Mouse (Mus musculus) c-Kit-positive CD71-positive TER-119-positive erythroid progenitor cells, embryonic 14.5 days (primary cell): ENCODE data around the gene Haus8.
"Not testable (repeated sequence)": the region's sequence is repeated elsewhere in the genome, so short reads cannot be mapped to it uniquely, and the experiment has no call there.

Source experiments
- DNase-seq: peaks from one replicate; pipeline ENCODE4 v3.0.0-alpha.2; 2013; ENCODE audit warnings: low spot score

The Haus8 gene

GRCm38 (mm10) chr8:71282621-71283020 lies 9.9 kb upstream of the Haus8 start:
- no peak for DNase-seq

DNA sequence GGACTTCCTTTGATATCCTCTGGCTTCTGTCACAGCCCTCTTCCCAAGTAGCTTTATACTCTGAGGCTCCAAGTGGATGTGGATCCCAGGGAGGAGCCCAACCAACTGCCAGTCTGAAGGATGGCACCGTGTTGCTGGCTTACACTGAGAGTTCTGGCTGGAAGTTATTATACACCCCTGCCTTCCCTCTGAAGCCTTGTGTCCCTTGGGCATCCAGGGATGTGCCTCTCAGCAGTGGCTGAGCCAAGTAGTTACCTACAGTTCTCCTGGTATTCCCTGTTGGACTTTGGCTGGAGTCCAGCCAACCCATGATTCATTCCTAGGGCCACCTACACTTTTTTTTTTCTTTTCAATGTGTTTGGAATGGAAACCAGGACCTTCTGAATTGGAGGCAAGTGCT lies 9.0 kb upstream of the Haus8 start:
- DNase-seq: not testable (repeated sequence)

- not testable (repeated sequence) for DNase-seq
Measured at GRCm38 (mm10) chr8:71279409-71279808, 6.7 kb upstream of the Haus8 start.

GRCm38 (mm10) chr8:71276166-71276565 lies 3.4 kb upstream of the Haus8 start:
- DNase-seq: no peak

GRCm38 (mm10) chr8:71274478-71274877 lies 1.7 kb upstream of the Haus8 start:
- DNase-seq: no peak

DNA sequence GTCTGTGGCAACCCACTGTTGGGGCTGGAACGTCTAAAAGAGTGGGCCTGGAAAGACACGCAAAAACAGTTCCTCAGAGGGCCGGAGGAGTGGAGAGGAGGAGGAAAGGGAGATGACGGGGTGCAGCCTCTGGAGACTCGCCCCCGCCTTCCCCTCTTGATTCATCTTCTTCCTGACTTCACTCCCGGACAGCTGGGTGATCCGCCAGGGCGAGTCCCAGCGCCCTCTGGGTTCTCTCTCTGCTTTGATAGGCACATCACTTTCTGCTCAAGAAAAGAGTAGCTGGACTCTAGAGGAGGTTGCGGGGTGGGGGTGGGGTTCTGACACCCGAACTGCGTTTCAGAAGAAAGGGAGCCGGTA lies 397 bp upstream of the Haus8 start:
- DNase-seq: peak; percentile 67

DNA sequence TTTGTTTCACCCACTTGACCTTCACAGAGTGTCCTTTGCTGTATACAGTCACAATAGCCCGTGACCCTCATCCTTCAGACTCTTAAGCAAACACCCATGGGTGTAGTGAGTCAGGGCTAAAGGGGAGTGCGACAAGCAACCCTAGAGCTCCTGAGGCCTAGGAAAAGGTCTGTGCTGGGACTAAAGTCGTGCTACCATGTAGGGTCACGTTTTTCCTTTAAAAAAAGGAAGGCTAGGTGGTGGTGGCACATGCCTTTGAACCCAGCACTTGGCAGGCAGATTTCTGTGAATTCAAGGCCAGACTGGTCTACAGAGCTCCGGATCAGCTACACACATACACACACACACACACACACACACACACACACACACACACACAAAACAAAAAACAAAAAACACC lies 1.1 kb downstream of the Haus8 start:
- DNase-seq: peak; percentile 45

DNA sequence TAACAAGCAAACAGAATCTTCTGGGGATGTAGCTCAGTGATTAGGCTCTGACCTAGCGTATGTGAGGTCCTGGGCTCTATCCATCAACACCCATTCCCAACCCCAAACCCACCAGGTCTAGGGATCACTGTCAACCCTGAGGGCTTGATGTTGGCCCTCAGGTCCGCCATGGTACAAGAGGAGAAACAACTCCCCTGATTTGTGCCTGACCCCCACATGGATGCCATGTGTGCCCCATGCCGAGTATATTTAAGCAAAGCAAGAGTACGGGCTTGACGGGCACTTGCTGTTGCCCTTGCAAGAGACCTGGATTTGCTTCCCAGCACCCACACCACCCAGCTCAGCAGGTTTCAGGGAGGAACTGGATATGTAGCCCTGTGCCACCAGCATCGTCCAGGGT lies 4.4 kb downstream of the Haus8 start:
- not testable (repeated sequence) for DNase-seq

GRCm38 (mm10) chr8:71267690-71268089 lies 5.0 kb downstream of the Haus8 start:
- DNase-seq: no peak

DNA sequence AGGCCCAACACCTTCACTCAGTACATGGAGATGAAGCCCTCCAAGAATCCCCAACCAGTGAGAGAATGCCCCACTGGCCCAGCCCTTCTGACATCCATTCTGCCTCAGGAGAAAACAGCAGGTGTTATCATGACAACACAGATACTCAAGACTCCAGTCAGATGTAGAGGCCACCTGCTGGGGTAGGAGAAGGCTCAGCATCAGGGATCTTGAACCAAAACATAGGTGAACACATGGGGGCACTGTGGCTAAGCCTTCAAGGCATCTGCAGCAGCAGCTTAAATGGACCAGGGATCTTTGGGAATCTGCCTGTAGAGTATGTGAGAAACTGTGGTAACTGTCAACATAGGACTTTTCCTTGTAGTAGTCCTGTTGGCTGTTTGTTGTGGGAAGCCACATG lies 11.5 kb downstream of the Haus8 start:
- DNase-seq: peak; percentile 29

GRCm38 (mm10) chr8:71256545-71257232 lies 16.0 kb downstream of the Haus8 start:
- no peak for DNase-seq

- no peak for DNase-seq
Measured at GRCm38 (mm10) chr8:71248203-71248602, 24.5 kb downstream of the Haus8 start.

- no peak for DNase-seq
Measured at GRCm38 (mm10) chr8:71242757-71243156, 30.0 kb downstream of the Haus8 start.

- peak; percentile 22 for DNase-seq
Measured at GRCm38 (mm10) chr8:71224560-71224959, 48.2 kb downstream of the Haus8 start.

- DNase-seq: not testable (repeated sequence)
Measured at GRCm38 (mm10) chr8:71214266-71214665, 58.5 kb downstream of the Haus8 start.

- not testable (repeated sequence) for DNase-seq
Measured at GRCm38 (mm10) chr8:71205541-71205967, 67.2 kb downstream of the Haus8 start.
